In the genomic region with DNA sequence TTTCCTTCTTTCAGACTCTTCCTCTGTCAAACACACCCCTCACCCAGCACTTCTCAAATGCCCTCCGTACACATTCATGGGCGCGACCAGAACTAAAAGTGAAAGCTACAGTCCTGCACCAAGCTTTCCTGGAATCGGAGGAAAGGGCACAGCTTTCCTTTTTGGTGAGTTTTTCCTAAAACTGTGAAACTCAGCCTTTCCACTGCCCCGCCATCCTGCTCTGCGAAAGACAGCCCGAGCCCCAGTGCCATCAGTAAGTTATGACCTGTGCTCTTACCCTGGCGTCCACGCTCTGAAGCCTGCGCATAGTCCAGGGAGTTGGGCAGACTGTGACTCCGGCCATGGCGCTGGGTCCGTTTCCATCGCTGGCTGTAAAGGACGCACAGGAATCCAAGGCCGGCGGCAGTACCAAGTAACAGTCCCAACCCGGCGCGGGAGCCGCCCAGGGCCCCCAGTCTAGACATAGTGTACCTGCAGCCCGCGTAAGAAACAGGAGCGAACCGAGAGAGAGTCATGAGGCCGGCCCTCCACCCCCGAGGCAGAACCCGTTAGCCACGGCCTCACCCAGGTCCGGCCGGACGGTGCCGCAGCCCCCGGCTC, we compare ENCODE assay signal across 8 mouse cellular contexts. TPM values are rescaled to one million over a fixed set of nuclear protein-coding genes. Genes with fewer than 3 reads are reported as not detected.
DNase-seq lines count a peak whose midpoint lies in the region; ATAC-seq lines count a peak whose summit lies in the region.

No protein-coding gene starts in this region.

- H3K4me3 ChIP-seq in embryonic facial prominence, embryonic 11.5 days (ENCODE audit: low read depth, low read length), result peak overlapping the region; percentile 92
- H3K4me3 ChIP-seq in hindbrain, embryonic 15.5 days, result peak overlapping the region; percentile 99
- peak overlapping the region; percentile 99 for H3K4me3 ChIP-seq in liver, embryonic 16.5 days (ENCODE audit: low read depth, low read length)
- H3K4me3 ChIP-seq in neural tube, embryonic 15.5 days (replicated peaks), result peak overlapping the region; percentile 79

- 8% methylated on average over 32 of the region's 34 CpGs for WGBS in embryonic facial prominence, embryonic 11.5 days
- 7% methylated on average over 34 of the region's 34 CpGs for WGBS in hindbrain, embryonic 15.5 days
- WGBS in liver, embryonic 16.5 days (ENCODE audit: insufficient replicate concordance), result under 1% methylated on average over 34 of the region's 34 CpGs
- WGBS in neural tube, embryonic 15.5 days, result 4% methylated on average over 34 of the region's 34 CpGs

- 0 out of 2 replicates have a peak overlapping the region, but pooled peaks have one; percentile 54 for H3K27ac ChIP-seq in embryonic facial prominence, embryonic 11.5 days (replicated peaks; ENCODE audit: low read depth, low read length)
- peak overlapping the region; percentile 85 for H3K27ac ChIP-seq in hindbrain, embryonic 15.5 days (replicated peaks)
- H3K27ac ChIP-seq in liver, embryonic 16.5 days (ENCODE audit: low read length), result peak overlapping the region; percentile 97
- peak overlapping the region; percentile 72 for H3K27ac ChIP-seq in neural tube, embryonic 15.5 days (replicated peaks)

- no peaks in the 10 kb centered on the region for H3K4me1 ChIP-seq in embryonic facial prominence, embryonic 11.5 days (ENCODE audit: control insufficient read depth, insufficient read depth, low read length)
- H3K4me1 ChIP-seq in hindbrain, embryonic 15.5 days (replicated peaks), result peaks cover 24% of the 10 kb centered on the region
- peaks cover 38% of the 10 kb centered on the region for H3K4me1 ChIP-seq in liver, embryonic 16.5 days (ENCODE audit: control insufficient read depth, low read depth, low read length)
- H3K4me1 ChIP-seq in neural tube, embryonic 15.5 days, result peaks cover 25% of the 10 kb centered on the region

- DNase-seq in frontal cortex, adult 2 months (ENCODE audit: extremely low spot score in 1 of 2, low spot score in 1 of 2), result no peak
- peak; percentile 24 for DNase-seq in CD4-positive helper T cell, adult 2 months (ENCODE audit: low read depth, low spot score)
- no peak for DNase-seq in embryonic facial prominence, embryonic 11.5 days (ENCODE audit: low spot score)
- DNase-seq in B cell, adult 2 months, result no peak

- peak overlapping the region; percentile 85 for H3K4me2 ChIP-seq in embryonic facial prominence, embryonic 11.5 days (ENCODE audit: low read depth, low read length)
- H3K4me2 ChIP-seq in hindbrain, embryonic 15.5 days, result peak overlapping the region; percentile 97
- peak overlapping the region; percentile 77 for H3K4me2 ChIP-seq in liver, embryonic 16.5 days (ENCODE audit: low read depth, low read length)
- peak overlapping the region; percentile 90 for H3K4me2 ChIP-seq in neural tube, embryonic 15.5 days

- peak overlapping the region; percentile 82 for H3K9ac ChIP-seq in embryonic facial prominence, embryonic 11.5 days (replicated peaks; ENCODE audit: low read length)
- H3K9ac ChIP-seq in hindbrain, embryonic 15.5 days, result peak overlapping the region; percentile 90
- peak overlapping the region; percentile 96 for H3K9ac ChIP-seq in liver, embryonic 16.5 days (ENCODE audit: low read depth, low read length)
- H3K9ac ChIP-seq in neural tube, embryonic 15.5 days (replicated peaks), result peak overlapping the region; percentile 74

- H3K27me3 ChIP-seq in embryonic facial prominence, embryonic 11.5 days (ENCODE audit: control insufficient read depth, insufficient read depth, low read length), result no peaks in the 10 kb centered on the region
- no peaks in the 10 kb centered on the region for H3K27me3 ChIP-seq in hindbrain, embryonic 15.5 days
- no peaks in the 10 kb centered on the region for H3K27me3 ChIP-seq in liver, embryonic 16.5 days (ENCODE audit: control insufficient read depth, insufficient read depth, low read depth, low read length)
- H3K27me3 ChIP-seq in neural tube, embryonic 15.5 days (replicated peaks), result no peaks in the 10 kb centered on the region

- ATAC-seq in frontal cortex, adult (ENCODE audit: low TSS enrichment), result peak; percentile 45
- peak; percentile 53 for ATAC-seq in embryonic facial prominence, embryonic 11.5 days (replicated peaks; ENCODE audit: insufficient number of reproducible peaks, low FRiP score, low TSS enrichment, low read depth)
- ATAC-seq in hindbrain, embryonic 15.5 days (ENCODE audit: low FRiP score, low read depth), result no peak; the same call in 1 of the 2 replicates
- ATAC-seq in liver, embryonic 16.5 days (ENCODE audit: low read depth), result peak; percentile 23
- peak; percentile 56 for ATAC-seq in neural tube, embryonic 15.5 days (ENCODE audit: low FRiP score)

- H3K9me3 ChIP-seq in embryonic facial prominence, embryonic 11.5 days (replicated peaks; ENCODE audit: control insufficient read depth, low read length), result no peaks in the 10 kb centered on the region
- no peaks in the 10 kb centered on the region for H3K9me3 ChIP-seq in hindbrain, embryonic 15.5 days
- no peaks in the 10 kb centered on the region for H3K9me3 ChIP-seq in liver, embryonic 16.5 days (replicated peaks; ENCODE audit: control insufficient read depth, low read length)
- H3K9me3 ChIP-seq in neural tube, embryonic 15.5 days (replicated peaks), result no peaks in the 10 kb centered on the region

- no peaks in the 10 kb centered on the region; the same call in 1 of the 2 replicates for H3K36me3 ChIP-seq in embryonic facial prominence, embryonic 11.5 days (replicated peaks; ENCODE audit: control insufficient read depth, insufficient read depth, low read depth, low read length)
- peaks cover 24% of the 10 kb centered on the region for H3K36me3 ChIP-seq in hindbrain, embryonic 15.5 days
- peaks cover 26% of the 10 kb centered on the region for H3K36me3 ChIP-seq in liver, embryonic 16.5 days (ENCODE audit: control insufficient read depth, insufficient read depth)
- H3K36me3 ChIP-seq in neural tube, embryonic 15.5 days, result peaks cover 30% of the 10 kb centered on the region

RNA-seq across cellular contexts. Expression of gene Rmdn3, which starts 0.7 kb away (rescaled TPM):
- polyA plus RNA-seq in frontal cortex, adult 2 months (2012; rRNA removed), result 56.6 and 59.2 TPM in 2 replicates
- polyA plus RNA-seq in embryonic facial prominence, embryonic 11.5 days (2014; fragmentation: Nextera tagmentation; extraction: Ambion mirVana), result 43.1 and 44.2 TPM in 2 replicates
- polyA plus RNA-seq in hindbrain, embryonic 15.5 days (2015; fragmentation: Nextera tagmentation; extraction: Ambion mirVana), result 45.2 and 45.8 TPM in 2 replicates
- polyA plus RNA-seq in liver, embryonic 16.5 days (2015; fragmentation: Nextera tagmentation; extraction: Ambion mirVana), result 44.1 and 45.6 TPM in 2 replicates
- polyA plus RNA-seq in neural tube, embryonic 15.5 days (2015; fragmentation: Nextera tagmentation; extraction: Ambion mirVana), result 47.7 and 49.0 TPM in 2 replicates

RNA-seq across cellular contexts. Expression of gene Gchfr, which starts 11.4 kb away (rescaled TPM):
- polyA plus RNA-seq in frontal cortex, adult 2 months (2012; rRNA removed), result 1.1 and 2.3 TPM in 2 replicates
- polyA plus RNA-seq in embryonic facial prominence, embryonic 11.5 days (2014; fragmentation: Nextera tagmentation; extraction: Ambion mirVana), result 2.9 and 6.4 TPM in 2 replicates
- polyA plus RNA-seq in hindbrain, embryonic 15.5 days (2015; fragmentation: Nextera tagmentation; extraction: Ambion mirVana), result 9.4 and 10.0 TPM in 2 replicates
- 97.7 and 115 TPM in 2 replicates for polyA plus RNA-seq in liver, embryonic 16.5 days (2015; fragmentation: Nextera tagmentation; extraction: Ambion mirVana)
- polyA plus RNA-seq in neural tube, embryonic 15.5 days (2015; fragmentation: Nextera tagmentation; extraction: Ambion mirVana), result 4.6 TPM in 2 replicates

RNA-seq across cellular contexts. Expression of gene Gm14137, which starts 18.1 kb away (rescaled TPM):
- 0.57 and 0.58 TPM in 2 replicates for polyA plus RNA-seq in frontal cortex, adult 2 months (2012; rRNA removed)
- 0.31 and 0.41 TPM in 2 replicates for polyA plus RNA-seq in embryonic facial prominence, embryonic 11.5 days (2014; fragmentation: Nextera tagmentation; extraction: Ambion mirVana)
- polyA plus RNA-seq in hindbrain, embryonic 15.5 days (2015; fragmentation: Nextera tagmentation; extraction: Ambion mirVana), result 0.83 and 0.97 TPM in 2 replicates
- polyA plus RNA-seq in liver, embryonic 16.5 days (2015; fragmentation: Nextera tagmentation; extraction: Ambion mirVana), result 0.14 and 0.18 TPM in 2 replicates
- polyA plus RNA-seq in neural tube, embryonic 15.5 days (2015; fragmentation: Nextera tagmentation; extraction: Ambion mirVana), result 0.69 and 0.78 TPM in 2 replicates

RNA-seq across cellular contexts. Expression of gene Rad51, which starts 43.6 kb away (rescaled TPM):
- polyA plus RNA-seq in frontal cortex, adult 2 months (2012; rRNA removed), result 0.84 and 1.4 TPM in 2 replicates
- polyA plus RNA-seq in embryonic facial prominence, embryonic 11.5 days (2014; fragmentation: Nextera tagmentation; extraction: Ambion mirVana), result 79.2 and 82.1 TPM in 2 replicates
- 11.7 and 12.7 TPM in 2 replicates for polyA plus RNA-seq in hindbrain, embryonic 15.5 days (2015; fragmentation: Nextera tagmentation; extraction: Ambion mirVana)
- polyA plus RNA-seq in liver, embryonic 16.5 days (2015; fragmentation: Nextera tagmentation; extraction: Ambion mirVana), result 26.4 and 30.0 TPM in 2 replicates
- polyA plus RNA-seq in neural tube, embryonic 15.5 days (2015; fragmentation: Nextera tagmentation; extraction: Ambion mirVana), result 7.3 and 17.3 TPM in 2 replicates

RNA-seq across cellular contexts. Expression of gene Zfyve19, which starts 52.2 kb away (rescaled TPM):
- polyA plus RNA-seq in frontal cortex, adult 2 months (2012; rRNA removed), result 48.3 and 78.0 TPM in 2 replicates
- polyA plus RNA-seq in embryonic facial prominence, embryonic 11.5 days (2014; fragmentation: Nextera tagmentation; extraction: Ambion mirVana), result 44.3 and 46.1 TPM in 2 replicates
- polyA plus RNA-seq in hindbrain, embryonic 15.5 days (2015; fragmentation: Nextera tagmentation; extraction: Ambion mirVana), result 58.9 and 68.5 TPM in 2 replicates
- polyA plus RNA-seq in liver, embryonic 16.5 days (2015; fragmentation: Nextera tagmentation; extraction: Ambion mirVana), result 17.1 and 20.4 TPM in 2 replicates
- polyA plus RNA-seq in neural tube, embryonic 15.5 days (2015; fragmentation: Nextera tagmentation; extraction: Ambion mirVana), result 64.2 and 68.0 TPM in 2 replicates
